Mouse (Mus musculus) cerebellum, postnatal 36 days (tissue): ENCODE results near the gene Cpsf4.
"Not testable (repeated sequence)": the region's sequence is repeated elsewhere in the genome, so short reads cannot be mapped to it uniquely, and the experiment has no call there.

Source experiments
- DNase-seq, 2 experiments: peaks; one replicate each; pipeline ENCODE4 v3.0.0; 2021 to 2022; ENCODE audit warnings: mixed read lengths in 2 of 2

The Cpsf4 gene

GRCm38 (mm10) chr5:145166536-145167305 lies at the start of gene Cpsf4, which contains the start of gene Ptcd1:
Gene Cpsf4 (plus strand): TSS chr5:145167213.
Gene Ptcd1 (minus strand): TSS chr5:145167108.
- DNase-seq: peak; percentile 99 to 100

- no peak for DNase-seq
These were observed 49.0 kb upstream of the Cpsf4 start for GRCm38 (mm10) chr5:145118005-145118404.

GRCm38 (mm10) chr5:145118461-145118860 lies 48.6 kb upstream of the Cpsf4 start:
- no peak for DNase-seq

GRCm38 (mm10) chr5:145119385-145119784 lies 47.6 kb upstream of the Cpsf4 start:
- no peak for DNase-seq

GRCm38 (mm10) chr5:145120921-145121320 lies 46.1 kb upstream of the Cpsf4 start:
- no peak for DNase-seq

- no peak for DNase-seq
These were observed 43.6 kb upstream of the Cpsf4 start for GRCm38 (mm10) chr5:145123396-145123795.

- no peak for DNase-seq
These were observed 40.4 kb upstream of the Cpsf4 start for GRCm38 (mm10) chr5:145126580-145126979.

GRCm38 (mm10) chr5:145129124-145129523 lies 37.9 kb upstream of the Cpsf4 start:
- no peak for DNase-seq

GRCm38 (mm10) chr5:145129773-145130172 lies 37.2 kb upstream of the Cpsf4 start:
- DNase-seq: not testable (repeated sequence)

- no peak for DNase-seq
These were observed 36.8 kb upstream of the Cpsf4 start for GRCm38 (mm10) chr5:145130191-145130590.

- DNase-seq: no peak
These were observed 36.0 kb upstream of the Cpsf4 start for GRCm38 (mm10) chr5:145130995-145131394.

- not testable (repeated sequence) for DNase-seq
These were observed 33.7 kb upstream of the Cpsf4 start for GRCm38 (mm10) chr5:145133275-145133674.

GRCm38 (mm10) chr5:145138836-145139235 lies 28.2 kb upstream of the Cpsf4 start:
- no peak for DNase-seq

GRCm38 (mm10) chr5:145139571-145140519 lies 27.2 kb upstream of the Cpsf4 start, which contains the start of the genes Pdap1 and Bud31:
Gene Pdap1 (minus strand): TSS chr5:145140238.
Gene Bud31 (plus strand): TSS chr5:145140362.
- peak; percentile 94 to 98 for DNase-seq

GRCm38 (mm10) chr5:145140611-145141010 lies 26.4 kb upstream of the Cpsf4 start:
- no peak for DNase-seq

- DNase-seq: no peak
These were observed 19.3 kb upstream of the Cpsf4 start for GRCm38 (mm10) chr5:145147748-145148147.

- DNase-seq: no peak
These were observed 17.7 kb upstream of the Cpsf4 start for GRCm38 (mm10) chr5:145149294-145149693.

GRCm38 (mm10) chr5:145152690-145153089 lies 14.3 kb upstream of the Cpsf4 start:
- DNase-seq: no peak

- DNase-seq: no peak
These were observed 5.7 kb upstream of the Cpsf4 start for GRCm38 (mm10) chr5:145161361-145161760.

- no peak for DNase-seq
These were observed 2.3 kb upstream of the Cpsf4 start for GRCm38 (mm10) chr5:145164710-145165109.

- DNase-seq: no peak
These were observed 1.8 kb upstream of the Cpsf4 start for GRCm38 (mm10) chr5:145165184-145165583.

- DNase-seq: no peak
These were observed 271 bp downstream of the Cpsf4 start for GRCm38 (mm10) chr5:145167306-145167661.

- DNase-seq: no peak
These were observed 11.5 kb downstream of the Cpsf4 start for GRCm38 (mm10) chr5:145178461-145178980.
